Mouse (Mus musculus): ENCODE results near the gene Klrb1a. TPM values are rescaled to one million over a fixed set of nuclear protein-coding genes. Genes with fewer than 3 reads are reported as not detected.
A peak's percentile ranks its signal among the peaks of the same experiment; 100 is the strongest.

Gene Klrb1a
- total RNA-seq, 4 experiments from 2014 or later: not detected

GRCm38 (mm10) chr6:128602463-128603201, 20.7 kb downstream of the Klrb1a start:
- peak in 1 of 2 experiments; percentile 22 for DNase-seq (ENCODE audit: low spot score in 2 of 2)

DNA sequence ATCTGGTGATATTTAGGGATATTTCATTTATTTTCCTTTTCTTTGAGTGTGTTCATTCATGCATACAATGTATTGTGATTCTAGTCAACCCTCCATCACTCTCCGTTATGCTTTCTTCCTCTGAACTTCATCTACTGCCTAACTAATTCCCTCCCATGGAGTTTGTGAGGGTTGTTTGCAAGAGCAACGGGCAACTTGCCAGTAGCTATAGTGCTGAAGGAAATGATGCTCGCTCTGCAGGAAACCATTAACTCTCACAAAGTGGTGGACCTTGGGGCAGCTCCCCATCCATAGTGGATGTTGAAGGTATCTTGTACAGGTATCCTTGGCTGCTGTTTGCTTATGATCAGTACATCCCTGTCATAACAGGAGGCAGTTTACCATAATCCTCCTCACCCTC, 21.3 kb downstream of the Klrb1a start:
- DNase-seq (ENCODE audit: low spot score in 2 of 2): no peak

DNA sequence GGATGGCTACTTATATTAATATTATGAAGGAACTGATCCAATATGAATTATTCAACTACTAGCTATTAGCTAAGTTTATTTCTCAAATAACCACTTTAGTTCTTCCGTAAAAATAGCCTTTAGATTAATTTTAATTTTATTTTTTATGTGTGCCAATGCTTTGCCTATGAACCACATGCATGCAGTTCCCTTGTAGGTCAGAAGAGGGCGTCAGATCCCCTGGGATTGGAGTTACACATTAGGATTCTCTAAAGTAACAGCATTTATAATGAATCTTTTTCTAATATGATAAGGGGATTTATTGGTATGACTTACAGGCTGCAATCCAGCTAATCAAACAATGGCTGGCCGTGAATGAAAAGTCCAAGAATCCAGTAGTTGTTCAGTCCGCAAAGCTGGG, 23.8 kb downstream of the Klrb1a start:
- DNase-seq (ENCODE audit: low spot score in 2 of 2): no peak

- DNase-seq (ENCODE audit: low spot score in 2 of 2): no peak
Observed at GRCm38 (mm10) chr6:128598256-128599047, 24.9 kb downstream of the Klrb1a start.

- peak; percentile 13 to 30 for DNase-seq (ENCODE audit: low spot score in 2 of 2)
Observed at GRCm38 (mm10) chr6:128597121-128597522, 26.2 kb downstream of the Klrb1a start.

- no peak for DNase-seq (ENCODE audit: low spot score in 2 of 2)
Observed at GRCm38 (mm10) chr6:128594651-128595050, 28.7 kb downstream of the Klrb1a start.

DNA sequence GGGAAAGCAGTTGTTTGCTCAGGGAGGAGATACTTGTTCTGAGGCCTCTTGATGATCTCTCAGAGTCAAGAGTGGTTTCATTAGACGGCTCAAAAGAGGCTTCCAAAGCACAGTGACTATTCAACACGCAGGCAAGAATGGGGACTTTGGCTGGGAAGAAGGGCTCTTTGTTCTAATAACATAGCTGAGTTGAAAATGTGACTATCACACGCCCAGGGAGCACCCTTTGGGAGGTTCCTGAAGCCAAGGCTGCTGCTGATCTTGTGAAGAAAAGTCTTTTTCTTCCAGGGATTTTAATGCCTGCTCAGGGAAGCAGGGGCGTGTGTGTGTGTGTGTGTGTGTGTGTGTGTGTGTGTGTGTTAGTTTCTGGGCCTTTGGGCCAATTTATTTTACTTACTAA, 33.9 kb downstream of the Klrb1a start:
- DNase-seq (ENCODE audit: low spot score in 2 of 2): no peak

DNA sequence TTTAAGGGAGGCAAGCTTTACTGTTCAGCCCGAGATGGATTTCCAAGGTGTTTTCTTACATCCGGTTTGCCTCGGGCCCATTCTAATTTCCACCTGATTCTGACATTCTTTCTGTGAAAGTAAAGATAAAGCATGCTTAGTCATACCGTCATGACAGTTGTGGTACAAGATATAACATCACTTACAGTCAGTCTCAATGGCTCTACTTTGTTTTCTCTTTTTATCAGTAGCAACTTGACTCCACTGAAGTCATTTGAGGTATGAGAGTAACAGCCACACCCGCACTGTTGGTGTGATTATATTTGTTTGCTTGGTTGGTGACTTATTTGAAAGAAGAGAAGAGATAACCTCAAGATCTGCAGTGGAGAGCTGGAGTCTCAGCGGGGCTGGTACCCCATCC, 35.7 kb downstream of the Klrb1a start:
- DNase-seq (ENCODE audit: low spot score in 2 of 2): no peak

- no peak for DNase-seq (ENCODE audit: low spot score in 2 of 2)
Observed at GRCm38 (mm10) chr6:128585642-128586245, 37.6 kb downstream of the Klrb1a start.

GRCm38 (mm10) chr6:128584070-128584660, 39.2 kb downstream of the Klrb1a start:
- no peak for DNase-seq (ENCODE audit: low spot score in 2 of 2)

DNA sequence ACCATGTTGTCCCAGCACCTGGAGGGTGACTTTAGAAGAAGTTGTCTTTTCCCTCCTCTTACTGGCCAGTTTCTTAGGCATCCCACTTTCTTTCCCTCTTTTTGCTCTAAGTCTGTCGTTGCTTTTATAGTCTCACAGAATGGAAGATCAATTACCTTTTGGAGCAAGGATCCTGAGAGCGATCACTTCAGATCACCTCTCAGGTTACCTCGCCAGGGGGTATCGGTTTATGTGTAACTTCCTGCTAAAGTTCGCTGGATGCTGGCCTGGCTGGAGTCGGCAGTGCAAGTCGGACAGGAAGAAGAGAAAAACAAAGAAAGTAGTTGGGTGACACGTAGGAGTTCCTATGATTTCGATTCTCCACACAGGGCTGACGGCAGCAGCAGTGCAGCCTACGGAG, 41.8 kb downstream of the Klrb1a start, which contains the start of gene A2ml1:
Gene A2ml1 (minus strand): TSS at position 101 of the 400 bp plus-strand sequence.
- DNase-seq (ENCODE audit: low spot score in 2 of 2): no peak

DNA sequence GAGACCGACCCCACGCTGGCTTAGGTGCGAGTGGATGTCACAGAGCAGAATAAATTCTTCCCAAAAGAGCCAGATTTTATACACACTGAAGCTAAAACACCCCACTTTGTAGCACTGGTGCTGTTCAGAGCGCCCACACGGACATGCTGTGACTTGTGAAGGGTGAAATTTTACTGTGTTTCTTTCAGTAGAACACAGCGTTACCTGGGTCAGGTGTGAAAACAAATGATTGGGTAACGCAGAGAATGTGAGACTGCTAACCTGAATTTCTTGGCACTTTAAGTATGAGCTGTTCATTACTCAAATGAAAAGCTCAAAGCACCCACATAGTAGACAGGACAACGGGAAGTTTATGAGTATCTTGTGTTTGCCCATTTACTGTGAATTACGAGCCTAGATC, 46.0 kb downstream of the Klrb1a start:
- DNase-seq (ENCODE audit: low spot score in 2 of 2): no peak

- no peak for DNase-seq (ENCODE audit: low spot score in 2 of 2)
Observed at GRCm38 (mm10) chr6:128566589-128566988, 56.7 kb downstream of the Klrb1a start.

Other genes with a start within 250 kb of the Klrb1a start
- 1 to 10 TPM; 1.6 to 2.3 (median 1.9) TPM for gene Tex52, start 248.1 kb downstream of the Klrb1a start, total RNA-seq (2022)
- not detected for gene Gm44596, start 248.0 kb downstream of the Klrb1a start, total RNA-seq (2022)
- gene Nrip2, start 224.2 kb downstream of the Klrb1a start, total RNA-seq (2022): 10 to 100 TPM; 11.6 to 14.2 (median 11.9) TPM
- 10 to 100 TPM; 25.7 to 34.9 (median 29.0) TPM for gene Itfg2, start 198.6 kb downstream of the Klrb1a start, total RNA-seq (2022)
- gene Fkbp4, start 184.9 kb downstream of the Klrb1a start, total RNA-seq (2022): 100 to 1,000 TPM; 107 to 120 (median 113) TPM
- not detected for gene Pzp, start 96.8 kb downstream of the Klrb1a start, total RNA-seq (2022)
- gene A2ml1, start 41.9 kb downstream of the Klrb1a start, total RNA-seq (2022): 10 to 100 TPM in 2 of 4 experiments, 1 to 10 TPM in 2; 6.2 to 13.6 (median 9.9) TPM
- gene Clec2h, start 38.9 kb upstream of the Klrb1a start, total RNA-seq (2022): not detected
- not detected for gene Klrb1, start 99.5 kb upstream of the Klrb1a start, total RNA-seq (2022)
- under 1 TPM in 1 of 4 experiments, not detected in 3; 0.25 TPM for gene Klrb1c, start 165.7 kb upstream of the Klrb1a start, total RNA-seq (2022)
- gene Gm44511, start 202.8 kb upstream of the Klrb1a start, total RNA-seq (2022): under 1 TPM in 1 of 4 experiments, not detected in 3; 0.82 TPM
- under 1 TPM in 2 of 4 experiments, not detected in 2; 0.46 to 0.70 TPM for gene Klrb1b, start 202.8 kb upstream of the Klrb1a start, total RNA-seq (2022)